Mouse (Mus musculus) adrenal gland, postnatal 14 days (tissue): ENCODE results near the gene Gm42372. TPM values are rescaled to one million over a fixed set of nuclear protein-coding genes. Genes with fewer than 3 reads are reported as not detected.

ENCODE experiments used
- total RNA-seq: library from RNA; stranded (reverse); gene quantifications from 2 replicates; pipeline ENCODE4 v1.2.3, GENCODE M21; 2021

Gene Gm42372
- total RNA-seq, 1 experiment from 2014 or later: 1.3 TPM

Other genes with a start within 250 kb of the Gm42372 start
- 130 and 147 TPM in 2 replicates for gene Ap2s1, start 244.7 kb upstream of the Gm42372 start, total RNA-seq
- gene Slc1a5, start 201.7 kb upstream of the Gm42372 start, total RNA-seq: 120 and 160 TPM in 2 replicates
- 71.1 and 71.7 TPM in 2 replicates for gene Strn4, start 167.2 kb upstream of the Gm42372 start, total RNA-seq
- 23.8 and 25.1 TPM in 2 replicates for gene Fkrp, start 166.4 kb upstream of the Gm42372 start, total RNA-seq
- 25.0 and 35.4 TPM in 2 replicates for gene Prkd2, start 140.2 kb upstream of the Gm42372 start, total RNA-seq
- gene Dact3, start 107.8 kb upstream of the Gm42372 start, total RNA-seq: 2.6 and 4.1 TPM in 2 replicates
- gene Gng8, start 91.3 kb upstream of the Gm42372 start, total RNA-seq: 0.59 and 0.60 TPM in 2 replicates
- gene Ptgir, start 76.6 kb upstream of the Gm42372 start, total RNA-seq: 1.2 and 2.6 TPM in 2 replicates
- 222 and 231 TPM in 2 replicates for gene Calm3, start 59.0 kb upstream of the Gm42372 start, total RNA-seq
- 24.6 and 27.2 TPM in 2 replicates for gene Pnmal2, start 38.4 kb upstream of the Gm42372 start, total RNA-seq
- 4.6 and 5.6 TPM in 2 replicates for gene Pnmal1, start 23.4 kb upstream of the Gm42372 start, total RNA-seq
- gene Ccdc8, start 9.6 kb downstream of the Gm42372 start, total RNA-seq: 18.4 and 20.9 TPM in 2 replicates
- gene Ppp5c, start 44.8 kb downstream of the Gm42372 start, total RNA-seq: 90.9 and 93.2 TPM in 2 replicates
- gene Hif3a, start 79.3 kb downstream of the Gm42372 start, total RNA-seq: 5.3 and 7.8 TPM in 2 replicates
- 0.23 and 0.33 TPM in 2 replicates for gene Psg16, start 91.0 kb downstream of the Gm42372 start, total RNA-seq
- gene Ceacam3, start 167.2 kb downstream of the Gm42372 start, total RNA-seq: not detected in 2 replicates
- not detected in 2 replicates for gene Psg29, start 220.4 kb downstream of the Gm42372 start, total RNA-seq